Mouse (Mus musculus) c-Kit-positive CD71-negative TER-119-negative erythroid progenitor cells, embryonic 14.5 days (primary cell): Measurements from ENCODE around the gene Spin1.
"Not testable (repeated sequence)": the region's sequence is repeated elsewhere in the genome, so short reads cannot be mapped to it uniquely, and the experiment has no call there.

ENCODE experiments used
- DNase-seq: peaks from one replicate; pipeline ENCODE4 v3.0.0-alpha.2; 2013; ENCODE audit warnings: low read depth

Spin1 gene

DNA sequence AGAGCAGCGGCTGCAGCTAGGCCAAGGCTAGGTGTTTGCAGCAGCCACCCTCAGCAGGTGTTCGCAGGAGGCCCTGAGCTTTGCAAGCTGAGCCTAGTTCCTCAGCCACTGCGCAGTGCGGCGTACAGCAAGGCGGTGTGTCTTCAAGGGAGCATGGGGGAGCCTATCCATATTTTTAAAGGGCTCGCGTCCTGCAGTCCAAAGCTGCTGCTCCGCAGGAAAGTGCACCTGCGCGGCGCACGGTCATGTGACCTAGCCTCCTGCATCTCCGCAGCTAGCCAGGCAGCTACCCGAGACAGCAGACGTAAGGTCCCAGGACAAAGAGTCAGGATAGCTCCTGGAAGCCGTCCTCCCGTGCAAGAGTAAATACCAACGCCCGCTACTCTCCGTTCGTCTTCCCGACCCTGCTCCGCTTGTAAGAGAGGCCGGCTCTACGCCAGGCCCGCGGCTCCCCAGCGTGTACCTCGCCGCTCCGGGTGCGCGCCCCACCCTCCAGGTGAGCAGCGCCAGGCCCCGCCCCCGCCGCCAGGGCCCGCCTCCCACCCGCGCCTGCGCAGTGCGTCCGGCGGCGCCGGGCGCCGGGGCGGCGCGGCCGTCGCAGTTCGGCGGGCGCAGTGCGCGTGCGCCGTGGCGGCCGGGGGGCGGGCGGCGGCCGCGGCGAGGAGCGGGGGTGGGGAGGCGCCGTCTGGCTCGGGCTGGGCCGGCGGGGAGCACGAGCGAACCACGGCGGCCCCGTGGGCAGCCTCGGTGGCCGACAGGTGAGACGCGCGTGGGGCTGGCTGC lies at the start of gene Spin1:
Gene Spin1 (plus strand): TSS at position 648 of the 783 bp plus-strand sequence.
- DNase-seq, result no peak

DNA sequence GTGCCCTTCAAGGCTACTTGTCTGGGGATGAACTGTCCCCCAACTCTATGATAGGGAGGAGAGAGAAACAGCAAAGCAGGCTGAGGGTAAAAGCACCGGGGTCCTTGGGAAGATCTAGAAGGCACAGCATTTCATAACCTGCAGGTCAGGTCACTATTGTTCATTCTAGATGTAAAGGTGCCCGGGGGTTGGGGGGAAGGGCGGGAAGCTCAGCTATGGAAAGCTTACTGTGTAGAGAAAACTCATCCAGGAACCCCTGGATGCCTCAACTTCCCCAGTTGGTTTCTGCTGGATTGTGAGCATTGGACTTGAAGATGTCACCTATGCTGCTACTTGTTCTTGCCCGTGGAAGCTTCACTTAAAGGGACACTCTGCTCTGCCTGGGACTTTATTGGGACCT lies 49.7 kb upstream of the Spin1 start:
- DNase-seq, result no peak

DNA sequence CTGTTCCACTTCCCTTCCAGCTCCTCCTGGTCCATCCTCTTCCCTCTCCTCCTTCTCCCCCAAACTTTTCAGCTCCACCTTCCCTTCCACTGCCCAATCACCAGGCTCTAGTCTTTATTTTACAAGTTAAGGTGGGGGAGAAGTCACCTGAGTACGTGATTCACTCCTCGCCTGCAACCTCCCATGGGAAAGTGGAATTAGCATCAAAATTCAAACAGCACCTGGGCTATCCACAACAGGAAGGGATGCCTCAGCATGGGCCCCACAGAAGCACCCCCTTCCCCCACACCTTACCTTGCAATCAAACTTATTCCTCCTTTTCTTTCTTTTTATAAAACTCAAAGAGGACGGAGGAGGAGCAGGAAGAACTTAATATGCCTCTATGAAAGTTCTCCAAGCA lies 48.3 kb upstream of the Spin1 start:
- DNase-seq, result no peak

DNA sequence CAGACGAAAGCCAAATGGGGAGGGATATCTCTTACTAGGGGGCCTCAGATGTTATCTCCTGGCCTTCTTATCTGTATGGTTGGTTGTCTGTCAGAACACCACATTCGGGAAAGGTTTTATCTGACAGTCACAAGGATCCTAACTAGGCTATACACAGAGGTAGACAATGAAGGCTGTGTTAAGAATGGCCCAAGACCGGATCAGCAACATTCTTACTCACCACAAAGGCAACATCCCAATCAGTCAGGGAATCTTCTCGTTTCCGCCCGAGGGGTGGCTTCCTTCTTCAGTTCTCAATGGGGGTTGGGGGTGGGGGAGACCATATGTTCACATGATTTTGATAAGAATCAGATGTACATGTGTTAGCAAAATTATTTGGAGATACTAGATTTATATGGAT lies 37.7 kb upstream of the Spin1 start:
- no peak for DNase-seq

DNA sequence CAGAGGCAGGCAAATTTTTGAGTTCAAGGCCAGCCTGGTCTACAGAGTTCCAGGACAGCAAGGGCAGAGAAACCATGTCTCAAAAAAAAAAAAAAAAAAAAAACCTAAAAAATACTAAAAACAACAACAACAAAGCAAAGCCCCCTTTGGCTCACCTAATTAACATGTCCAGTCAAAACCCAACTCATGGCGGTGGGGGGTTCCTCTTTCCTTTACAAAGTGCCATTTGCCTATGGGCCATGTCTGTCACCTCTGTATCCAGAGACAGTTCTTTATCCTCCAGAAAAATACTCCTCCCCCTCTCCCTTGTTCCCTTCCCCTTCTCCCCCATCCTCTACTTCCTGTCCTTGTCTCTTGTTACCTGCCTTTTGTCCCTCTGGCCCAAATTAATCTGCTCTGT lies 37.0 kb upstream of the Spin1 start:
- no peak for DNase-seq

DNA sequence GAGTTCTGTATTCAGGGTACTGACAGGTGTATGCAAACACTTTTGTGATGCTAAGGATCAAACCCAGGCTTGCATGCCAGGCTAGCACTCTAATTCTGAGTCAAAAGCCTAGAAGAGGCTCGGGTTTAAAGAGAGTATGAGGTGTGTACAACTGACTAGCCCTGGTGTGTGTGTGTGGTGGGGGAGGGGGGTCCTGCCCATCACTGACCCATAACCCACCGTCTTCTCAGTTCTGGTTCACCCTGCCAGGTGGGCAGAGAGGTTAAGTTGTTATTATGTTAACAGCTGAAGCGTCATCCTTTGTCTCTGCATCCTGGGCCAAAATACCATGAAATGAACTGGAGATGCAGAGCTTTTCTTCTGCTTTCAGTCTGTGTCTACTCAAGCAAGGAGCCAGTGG lies 36.3 kb upstream of the Spin1 start:
- no peak for DNase-seq

DNA sequence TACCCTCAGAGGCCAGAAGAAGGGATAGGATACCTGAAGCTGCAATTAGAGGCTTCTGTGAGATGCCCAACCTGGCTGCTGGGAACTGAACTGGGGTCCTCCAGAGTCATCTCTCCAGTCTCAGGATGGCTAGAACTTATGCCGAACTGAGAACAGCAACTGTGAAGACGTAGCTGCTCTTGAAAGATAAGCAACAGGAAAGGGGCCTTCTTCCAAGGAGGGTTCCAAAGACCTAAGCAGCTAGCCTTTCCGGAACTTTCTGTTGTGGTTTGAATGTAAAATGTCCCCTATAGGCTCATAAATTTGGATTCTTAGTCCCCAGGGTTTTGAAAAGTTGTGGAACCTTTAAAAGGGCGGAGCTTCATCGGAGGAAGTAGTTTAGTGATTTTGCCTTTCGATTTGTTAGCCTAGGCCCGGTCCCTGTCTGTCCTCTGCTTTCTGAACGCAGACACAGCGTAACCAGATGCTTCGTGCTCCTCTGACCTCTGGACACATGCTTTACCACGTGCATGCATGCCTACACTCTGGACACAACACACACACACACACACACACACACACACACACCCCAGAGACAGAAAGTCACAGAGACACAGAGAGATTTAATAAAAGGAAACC lies 29.5 kb upstream of the Spin1 start:
- DNase-seq, result no peak

DNA sequence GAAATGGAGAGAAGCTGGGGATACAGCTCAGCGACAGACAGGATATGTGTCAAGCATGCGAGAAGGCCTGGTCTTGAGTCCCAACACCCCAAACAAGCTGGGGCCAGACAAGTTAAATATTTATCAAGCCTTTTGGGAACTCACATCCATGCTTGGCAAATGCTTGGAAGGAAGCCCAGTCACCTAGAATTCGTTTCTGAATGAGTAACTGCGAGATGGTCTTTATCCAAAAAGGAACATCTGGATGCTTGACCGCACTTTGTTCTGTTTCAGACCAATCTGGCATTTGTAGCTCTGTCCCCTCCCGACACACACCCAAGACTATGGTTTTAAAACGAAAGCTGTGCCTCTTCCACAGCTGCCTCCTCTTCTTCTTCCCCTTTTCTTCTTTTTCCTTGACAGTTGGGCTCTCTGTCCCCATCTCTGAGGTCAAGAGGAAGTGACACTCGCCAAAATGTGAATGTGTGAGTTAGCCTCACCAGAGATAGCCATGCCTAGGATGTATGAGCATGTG lies 28.9 kb upstream of the Spin1 start:
- peak; percentile 16 for DNase-seq

DNA sequence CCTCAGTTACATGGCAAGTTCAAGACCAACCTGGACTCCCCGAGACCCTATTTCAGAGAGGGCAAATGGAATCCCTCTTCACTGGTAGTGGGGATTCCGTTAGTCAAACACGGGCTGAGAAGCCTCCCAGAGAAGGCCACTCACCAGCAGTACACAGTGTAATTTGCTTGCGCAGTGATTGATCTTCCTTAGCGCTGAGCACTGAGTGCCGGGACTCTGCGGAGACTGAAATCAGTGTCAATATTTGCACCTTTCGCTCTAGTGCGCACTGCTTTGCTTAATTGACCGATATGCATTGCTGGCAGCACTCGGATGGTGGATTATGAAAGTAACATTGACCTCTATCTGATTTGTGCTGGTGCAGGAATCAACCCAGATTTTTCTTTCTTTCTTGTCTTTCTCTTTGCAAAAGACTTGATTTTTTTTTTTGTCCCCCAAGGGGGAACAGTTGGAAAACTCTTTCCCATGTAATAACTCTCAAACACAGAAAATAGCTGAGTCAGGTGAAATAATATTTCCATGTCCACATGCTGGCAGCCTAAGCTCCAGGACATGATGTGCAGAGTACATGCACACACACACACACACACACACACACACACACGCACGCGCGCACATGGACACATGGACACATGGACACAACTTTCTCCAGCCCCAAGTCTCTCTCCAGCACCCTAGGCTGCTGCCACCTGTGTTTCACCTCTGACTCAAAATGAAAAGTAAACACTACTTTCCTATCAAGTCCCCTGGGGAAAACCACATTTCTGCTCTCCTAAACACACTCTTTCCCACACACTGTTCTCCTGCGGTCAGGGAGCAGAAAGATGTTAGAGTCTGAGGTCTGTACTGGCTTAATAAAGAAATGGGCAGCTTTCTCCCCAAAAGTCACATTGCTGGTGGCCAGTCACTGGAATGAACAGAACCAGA lies 27.5 kb upstream of the Spin1 start:
- no peak for DNase-seq

DNA sequence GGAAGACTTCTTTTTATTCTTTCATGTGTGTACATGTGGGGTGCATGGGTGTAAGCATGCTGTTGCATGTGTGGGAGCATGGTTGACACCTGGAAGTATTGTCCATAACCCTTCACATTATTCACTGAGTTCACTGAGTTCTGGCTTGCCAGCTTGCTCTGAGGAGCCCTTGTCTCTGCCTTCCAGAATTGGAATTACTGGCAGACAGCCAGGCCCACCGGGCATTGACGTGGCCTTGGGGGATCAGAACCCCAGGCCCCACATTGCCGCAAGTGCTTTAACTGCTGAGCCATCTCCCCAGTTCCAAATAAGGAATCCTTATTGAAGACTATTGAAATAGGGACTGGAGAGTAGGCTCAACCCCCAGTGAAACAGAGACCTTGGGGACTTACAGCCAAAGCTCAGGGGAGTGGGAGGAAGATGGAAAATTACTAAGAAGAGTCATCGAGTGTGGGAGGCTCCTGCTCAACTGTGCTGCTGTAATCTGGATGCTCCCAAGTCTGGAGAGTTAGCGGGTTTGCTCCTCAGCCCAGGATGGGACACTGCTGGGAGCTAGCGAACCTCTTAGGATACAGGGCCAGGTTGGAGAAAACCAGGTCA lies 26.5 kb upstream of the Spin1 start:
- DNase-seq, result no peak

DNA sequence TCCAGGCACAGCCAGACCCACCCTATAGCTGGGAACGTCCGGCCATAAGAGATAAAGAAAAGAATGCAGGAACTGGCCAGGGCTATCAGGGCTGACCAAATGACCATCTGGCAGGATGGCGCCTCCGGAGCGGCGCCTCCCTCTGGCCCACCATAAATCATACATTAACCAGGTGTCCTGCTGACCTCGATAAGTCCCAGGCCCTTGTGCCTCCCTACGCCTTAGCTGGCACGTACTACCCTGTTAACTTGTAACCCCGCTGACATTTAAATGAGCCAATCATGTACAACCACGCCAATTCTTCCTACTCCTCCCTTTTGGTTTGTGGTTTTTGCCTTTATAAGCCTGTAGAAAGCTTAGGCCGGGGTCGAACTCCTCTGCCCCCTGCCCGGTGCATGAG lies 24.5 kb upstream of the Spin1 start:
- not testable (repeated sequence) for DNase-seq

DNA sequence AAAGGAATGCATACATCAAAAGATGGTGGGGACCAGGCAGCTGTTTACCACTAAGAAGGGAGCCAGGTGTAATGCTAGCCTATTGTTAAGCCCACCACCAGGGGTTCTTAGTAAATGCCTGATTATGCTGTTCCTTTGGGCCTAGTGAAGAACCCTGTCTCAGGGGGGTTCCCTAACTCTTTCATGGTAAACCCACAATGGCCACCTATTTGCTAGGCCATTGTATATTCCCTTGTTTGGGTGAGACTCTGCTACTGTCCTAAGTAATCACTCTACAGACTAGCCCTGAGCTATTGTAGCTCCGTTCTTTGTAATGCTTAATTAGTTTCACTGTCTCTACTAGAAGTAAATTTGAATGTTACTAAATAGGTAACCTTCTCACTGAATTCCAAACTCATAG lies 22.1 kb upstream of the Spin1 start:
- not testable (repeated sequence) for DNase-seq

DNA sequence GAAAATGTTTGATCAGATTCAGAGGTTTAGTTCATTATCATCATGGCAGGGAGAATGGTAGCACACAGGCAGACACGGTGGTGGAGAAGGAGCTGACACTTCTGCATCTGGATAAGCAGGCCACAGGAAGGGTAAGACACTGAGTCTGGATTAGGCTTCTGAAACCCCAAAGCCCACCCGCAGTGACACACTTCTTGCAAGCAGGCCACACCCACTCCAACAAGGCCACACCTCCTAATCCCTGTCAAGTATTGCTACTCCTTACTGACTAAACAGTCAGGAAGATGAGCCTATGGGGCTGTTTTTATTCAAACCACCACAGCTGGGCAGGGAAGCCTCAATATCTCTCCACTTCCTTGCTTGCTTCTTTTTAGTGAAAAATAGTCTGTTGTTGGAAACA lies 19.9 kb upstream of the Spin1 start:
- DNase-seq, result no peak

DNA sequence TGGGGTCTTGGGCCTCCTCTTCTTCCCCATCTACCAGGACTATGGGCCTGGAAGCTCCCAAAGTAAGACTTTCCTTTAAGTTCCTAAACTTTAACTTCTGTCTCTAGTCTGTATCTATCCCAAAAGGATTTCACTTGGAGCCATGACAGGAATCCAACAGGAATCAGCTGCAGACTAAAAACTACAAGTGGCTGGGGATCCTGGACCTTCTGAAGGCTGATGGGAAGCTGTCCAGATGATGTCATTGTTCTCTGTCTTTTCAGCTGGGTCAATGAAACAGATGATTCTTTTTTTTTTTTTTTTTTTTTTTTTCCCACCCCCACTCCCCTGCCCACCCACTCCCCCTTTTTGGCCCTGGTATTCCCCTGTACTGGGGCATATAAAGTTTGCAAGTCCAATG lies 16.4 kb upstream of the Spin1 start:
- DNase-seq, result no peak

DNA sequence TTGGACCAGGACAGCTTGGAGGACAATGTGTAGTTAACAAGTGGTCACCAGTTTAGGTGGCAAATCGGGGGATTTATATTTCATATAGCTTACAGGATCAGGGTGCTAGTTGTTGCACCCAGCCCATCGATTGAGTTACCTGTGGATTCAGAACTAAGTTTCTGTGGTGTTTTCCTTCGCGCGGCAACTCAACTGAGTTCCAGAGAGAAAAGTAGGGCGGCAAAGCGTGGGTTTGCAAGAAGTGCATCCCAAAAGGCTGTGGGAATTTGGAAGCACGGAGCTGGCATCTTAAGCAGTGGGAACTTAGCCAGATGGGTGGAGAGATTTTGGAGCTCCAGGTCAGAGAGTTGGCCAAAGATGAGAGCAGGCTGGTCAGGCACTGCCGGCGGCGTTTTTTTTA lies 14.7 kb upstream of the Spin1 start:
- no peak for DNase-seq

DNA sequence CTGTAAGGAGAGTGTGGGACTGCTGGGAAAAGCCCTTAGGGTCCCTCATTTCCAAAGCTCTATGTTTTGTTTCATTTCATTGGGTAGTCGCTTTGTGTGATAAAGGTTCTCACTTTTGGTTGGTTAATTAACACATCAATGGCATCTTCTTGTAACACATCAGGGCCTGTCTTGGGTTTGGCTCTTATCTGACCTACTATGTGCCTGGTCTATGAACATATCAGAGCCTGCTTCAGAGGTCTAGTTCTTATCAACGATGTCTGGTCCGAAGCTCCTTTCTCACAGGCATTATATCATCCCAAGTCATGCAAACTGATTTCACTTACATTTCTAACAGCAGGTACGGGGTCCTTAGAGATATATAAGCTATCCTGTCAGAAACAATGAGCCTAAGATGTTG lies 13.4 kb upstream of the Spin1 start:
- DNase-seq, result no peak

DNA sequence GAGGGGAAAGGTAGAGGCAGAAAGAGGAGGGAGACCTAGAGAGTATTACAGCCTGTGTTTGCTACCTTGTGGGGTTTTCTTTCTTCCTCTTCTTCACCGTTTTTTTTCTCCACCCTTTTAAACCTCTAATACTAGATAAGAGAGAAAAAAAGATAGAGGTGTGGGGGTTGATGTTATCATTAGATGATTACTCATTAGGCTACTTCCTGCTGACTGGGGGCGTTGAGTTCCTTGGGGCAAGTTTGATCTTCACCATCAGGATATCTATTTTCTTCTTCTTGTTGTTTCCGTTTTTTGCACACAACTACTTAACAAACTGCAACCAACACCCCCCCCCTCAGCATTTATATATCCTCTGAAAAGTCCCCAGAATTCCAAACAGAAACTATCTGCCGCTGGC lies 12.5 kb upstream of the Spin1 start:
- DNase-seq, result no peak

DNA sequence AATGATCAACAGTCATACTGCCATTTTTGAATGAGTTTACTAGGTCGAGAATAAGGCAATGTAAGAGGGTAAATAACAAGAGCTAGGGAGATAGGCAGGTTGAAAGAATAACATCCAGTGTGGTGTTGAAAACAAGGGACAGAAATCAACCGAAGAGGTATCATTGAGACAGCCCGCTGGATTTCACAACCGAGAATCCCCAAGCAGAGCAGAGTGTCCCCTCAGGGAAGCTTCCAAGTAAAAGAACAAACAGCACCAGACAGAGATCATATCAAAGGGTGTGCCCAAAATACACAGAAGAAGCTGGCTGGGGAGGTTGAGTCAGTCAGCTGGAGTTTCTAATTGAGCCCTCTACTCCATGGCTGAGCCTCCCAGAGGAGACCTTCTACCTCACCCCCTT lies 11.6 kb upstream of the Spin1 start:
- DNase-seq, result no peak

DNA sequence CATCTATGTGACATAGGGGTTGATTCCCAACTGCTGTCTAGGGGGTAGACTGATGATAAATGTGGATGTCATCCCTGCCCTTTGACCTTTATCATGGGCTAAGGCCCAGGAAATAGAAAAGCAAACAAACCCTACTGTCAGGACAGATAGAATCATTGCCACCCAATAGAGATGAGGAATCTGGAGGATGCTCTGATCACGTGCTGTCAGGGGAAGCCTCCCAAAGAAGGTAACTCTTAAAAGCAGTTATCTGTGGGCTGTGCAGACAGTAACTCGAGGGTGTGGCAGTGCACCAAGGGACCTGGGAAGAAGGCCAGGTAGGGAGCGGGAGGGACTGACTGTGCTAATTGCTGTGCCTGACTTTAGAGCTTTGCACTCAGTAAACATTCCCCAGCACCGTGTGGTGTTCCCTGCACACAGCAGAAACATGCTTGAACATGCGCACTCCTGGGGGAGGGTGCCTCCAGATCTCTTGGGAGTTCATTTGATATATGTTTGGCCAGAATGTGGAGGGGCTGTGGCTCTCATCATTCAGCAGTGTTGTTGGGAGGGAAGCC lies 10.5 kb upstream of the Spin1 start:
- no peak for DNase-seq

DNA sequence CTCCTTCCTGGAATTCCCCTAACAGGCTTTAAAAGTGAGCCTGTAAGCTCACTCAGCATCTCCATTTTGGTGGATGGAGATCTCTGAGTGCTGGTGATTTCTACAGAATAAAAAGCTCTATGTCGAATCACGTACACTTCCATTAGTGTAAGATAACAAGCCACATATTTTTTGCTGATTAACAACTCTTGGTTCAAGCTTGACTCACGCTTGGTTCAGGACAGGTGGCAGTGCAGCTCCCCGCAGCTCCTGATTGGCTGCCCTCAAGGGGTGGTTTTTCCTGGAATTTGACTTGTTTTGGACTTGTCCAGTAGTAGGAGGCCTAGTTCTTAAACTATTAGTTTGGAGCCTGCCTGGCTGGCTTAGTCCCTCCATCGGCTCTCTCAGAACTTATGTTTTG lies 7.2 kb upstream of the Spin1 start:
- DNase-seq, result no peak

DNA sequence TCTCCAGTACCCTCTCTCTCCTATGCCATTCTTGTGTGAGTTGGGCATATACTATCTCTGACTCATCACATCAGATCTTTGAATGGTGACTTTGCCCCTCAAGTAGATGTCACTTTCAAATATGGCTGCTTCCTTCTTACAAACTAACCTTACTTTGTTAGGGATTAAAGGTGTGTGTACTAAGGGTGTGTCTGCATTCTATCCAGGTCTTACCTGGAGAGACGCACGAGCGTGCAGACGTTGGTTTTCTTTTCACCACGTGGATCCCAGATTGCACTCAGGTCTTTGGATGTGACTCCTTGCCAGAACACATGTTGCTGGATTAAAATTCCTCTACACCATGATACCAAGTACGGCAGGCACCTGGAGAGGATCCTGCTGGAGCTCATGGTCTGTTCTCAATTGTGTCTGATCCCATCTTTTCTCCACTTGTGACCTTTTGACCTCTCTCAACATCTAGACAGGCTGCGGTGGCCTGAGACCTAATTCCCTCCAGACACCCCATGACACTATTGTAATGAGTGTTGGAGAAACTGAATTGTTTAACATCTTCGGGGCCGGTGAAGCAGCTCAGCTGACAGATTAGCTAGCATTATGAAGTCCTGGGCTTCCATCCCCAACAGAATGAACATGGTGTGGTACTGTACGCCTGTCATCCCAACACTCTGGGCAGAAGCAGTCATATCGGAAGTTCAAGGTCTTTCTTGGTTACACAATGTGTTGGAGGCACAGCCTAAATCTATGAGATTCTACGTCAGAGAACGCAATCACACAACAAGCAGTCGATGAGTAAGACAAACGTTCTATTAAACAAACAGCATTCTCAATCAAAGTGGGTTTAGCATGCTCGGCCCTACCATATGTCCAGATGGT lies 6.1 kb upstream of the Spin1 start:
- DNase-seq, result no peak
